9 mouse cellular contexts compared by ENCODE assay signal in the genomic region with DNA sequence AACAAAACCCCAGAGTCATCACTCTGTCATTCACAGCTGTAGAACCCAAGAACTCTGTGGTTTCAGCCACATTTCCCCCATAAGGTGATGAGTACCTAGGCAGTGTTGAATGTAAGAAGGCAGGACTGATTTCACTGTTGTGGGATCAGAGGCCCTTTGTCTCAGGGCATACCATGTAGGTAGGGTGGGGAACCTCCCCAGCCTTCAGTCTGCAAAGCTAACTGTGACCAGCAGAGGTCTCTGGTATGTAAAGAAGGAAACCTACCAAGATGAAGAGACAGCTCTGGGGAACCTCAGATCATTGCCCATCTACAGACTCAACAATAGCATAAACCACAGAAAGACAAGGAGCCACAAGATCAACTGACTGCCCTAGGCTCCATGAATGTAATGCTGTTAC. TPM values are rescaled to one million over a fixed set of nuclear protein-coding genes. Genes with fewer than 3 reads are reported as not detected.
DNase-seq lines count a peak whose midpoint lies in the region; ATAC-seq and TF ChIP-seq lines count a peak whose summit lies in the region.
"Had no signal": no experiment of that assay in that cellular context is flagged by ENCODE, and none has a peak within 500 bp of the region (broad histone marks: within the 10 kb centered on the region; RNA-seq: fewer than 3 reads in every experiment).

No protein-coding gene starts in this region.

- H3K4me1 ChIP-seq in lung, embryonic 14.5 days (ENCODE audit: insufficient read depth), result no peaks in the 10 kb centered on the region
- no peaks in the 10 kb centered on the region for H3K4me1 ChIP-seq in lung, adult 2 months (ENCODE audit: control insufficient read depth, insufficient read depth, low read length)
- H3K4me1 ChIP-seq in spleen, adult 2 months (ENCODE audit: control insufficient read depth, insufficient read depth, insufficient read length), result peaks cover 7% of the 10 kb centered on the region; the same call in 1 of the 2 replicates
- H3K4me1 ChIP-seq: liver, embryonic 13.5 days had no signal

- peak; percentile 4 for DNase-seq in cerebellum, adult 9-10 months
- no peak for DNase-seq in cerebellum, adult 8-10 months
- peak; percentile 52 for DNase-seq in lung, embryonic 14.5 days
- DNase-seq in lung, adult 2 months, result no peak
- DNase-seq in kidney, postnatal 4 days, result peak; percentile 18 to 28
- peak; percentile 51 to 65 for DNase-seq in spleen, adult 2 months (ENCODE audit: low read depth in 1 of 2, low spot score in 2 of 2)
- DNase-seq in urinary bladder, postnatal 25 days (ENCODE audit: low spot score), result no peak
- DNase-seq: liver, embryonic 13.5 days had no signal

- no peak overlapping the region for H3K27ac ChIP-seq in lung, embryonic 14.5 days (ENCODE audit: low read depth)
- H3K27ac ChIP-seq in spleen, adult 2 months (ENCODE audit: insufficient read depth, low read length), result no peak overlapping the region
- H3K27ac ChIP-seq: liver, embryonic 13.5 days had no signal

- no peak overlapping the region for H3K4me3 ChIP-seq in lung, embryonic 14.5 days (ENCODE audit: low read depth, low read length)
- H3K4me3 ChIP-seq in lung, adult 2 months (replicated peaks; ENCODE audit: extremely low read depth, low read depth, low read length), result no peak overlapping the region
- H3K4me3 ChIP-seq in spleen, adult 2 months (ENCODE audit: extremely low read depth, insufficient read depth, insufficient read length), result no peak overlapping the region
- H3K4me3 ChIP-seq: liver, embryonic 13.5 days had no signal

- H3K9ac ChIP-seq in lung, embryonic 14.5 days, result no peak overlapping the region
- H3K9ac ChIP-seq: liver, embryonic 13.5 days had no signal

- H3K27me3 ChIP-seq in lung, embryonic 14.5 days (ENCODE audit: insufficient read depth, low read length), result no peaks in the 10 kb centered on the region
- H3K27me3 ChIP-seq in spleen, adult 2 months (ENCODE audit: control insufficient read depth, insufficient read depth, low read length), result no peaks in the 10 kb centered on the region
- H3K27me3 ChIP-seq: liver, embryonic 13.5 days had no signal

- no peak for TF ChIP-seq POLR2A in lung, adult 2 months (IDR thresholded peaks at IDR 0.05; ENCODE audit: borderline replicate concordance, extremely low read depth, low read depth, low read length)
- TF ChIP-seq POLR2A in spleen, adult 2 months (IDR thresholded peaks at IDR 0.05; ENCODE audit: low read depth, low read length), result no peak

- no peak overlapping the region for H3K4me2 ChIP-seq in lung, embryonic 14.5 days
- H3K4me2 ChIP-seq: liver, embryonic 13.5 days had no signal

- H3K36me3 ChIP-seq in lung, embryonic 14.5 days (ENCODE audit: insufficient read depth), result no peaks in the 10 kb centered on the region
- H3K36me3 ChIP-seq in spleen, adult 2 months (ENCODE audit: control insufficient read depth, insufficient read depth, low read length), result no peaks in the 10 kb centered on the region
- H3K36me3 ChIP-seq: liver, embryonic 13.5 days had no signal

- no peak for ATAC-seq in lung, embryonic 14.5 days (ENCODE audit: insufficient read depth)
- peak; percentile 93 for ATAC-seq in common myeloid progenitor, adult 5-6 weeks (replicated peaks; ENCODE audit: low read depth, poor library complexity, severe bottlenecking)

- TF ChIP-seq CTCF in lung, embryonic 14.5 days (IDR thresholded peaks at IDR 0.05; ENCODE audit: low read depth), result peak; percentile 49
- TF ChIP-seq CTCF in lung, adult 2 months (IDR thresholded peaks at IDR 0.05; ENCODE audit: insufficient read depth, low read length), result no peak
- no peak; the same call in 1 of the 2 replicates for TF ChIP-seq CTCF in spleen, adult 2 months (IDR thresholded peaks at IDR 0.05; ENCODE audit: extremely low read depth, insufficient read depth, insufficient read length, insufficient replicate concordance)

- H3K9me3 ChIP-seq in lung, embryonic 14.5 days (ENCODE audit: low read depth, low read length), result no peaks in the 10 kb centered on the region
- H3K9me3 ChIP-seq: liver, embryonic 13.5 days had no signal

RNA-seq across cellular contexts. Expression of gene 1700113H08Rik, which starts 36.4 kb away (rescaled TPM):
- polyA plus RNA-seq in lung, embryonic 14.5 days (2014; fragmentation: Nextera tagmentation; extraction: Ambion mirVana), result not detected in 2 replicates
- polyA plus RNA-seq in lung, adult 2 months (2012; rRNA removed), result not detected in 2 replicates
- total RNA-seq in common myeloid progenitor, adult 5-6 weeks (2017), result not detected in 2 replicates
- 0.09 and 0.12 TPM in 2 replicates for polyA plus RNA-seq in spleen, adult 2 months (2012; rRNA removed)
- polyA plus RNA-seq: liver, embryonic 13.5 days had no signal

Comparison
In these comparisons a context has a peak if more than half of its experiments do, and no peak if none do; other contexts are left out.
1. DNase-seq: peak in cerebellum, adult 9-10 months (single experiment), lung, embryonic 14.5 days (single experiment), kidney, postnatal 4 days (2 of 2) and spleen, adult 2 months (2 of 2); none in cerebellum, adult 8-10 months (single experiment), lung, adult 2 months (single experiment) and urinary bladder, postnatal 25 days (single experiment).